Mouse (Mus musculus): ENCODE measurements at regions not wholly inside any gene's neighbourhood (a gene's known extent, or its start where the extent isn't known, plus 50 kb on each side); places are given as distances from the start of the nearest gene placed in this dataset.

GRCm38 (mm10) chr16:50762096-50762495, 171.1 kb upstream of the Ccdc54 start:
- no peak for DNase-seq

DNA sequence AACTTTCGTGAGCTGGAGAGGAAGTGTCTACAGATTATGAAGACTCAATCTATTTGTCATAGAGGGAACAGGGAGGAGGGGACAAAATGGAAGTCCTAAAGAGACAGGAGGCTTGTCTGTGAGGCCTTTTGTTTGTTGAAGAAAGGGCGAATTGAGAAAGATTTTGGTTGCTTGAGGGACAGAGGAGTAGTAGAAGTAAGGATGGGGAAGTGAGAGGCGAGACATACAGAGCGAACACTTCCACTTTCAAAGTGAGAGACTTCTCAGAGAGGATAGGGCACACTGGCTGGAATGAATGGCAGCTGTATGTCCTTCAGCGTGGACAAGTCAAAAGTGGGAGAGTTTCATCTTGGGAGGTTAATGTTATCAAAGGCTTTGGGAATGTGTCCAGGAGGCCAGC, 169.0 kb upstream of the Ccdc54 start:
- DNase-seq, result no peak

GRCm38 (mm10) chr16:50756696-50757095, 165.7 kb upstream of the Ccdc54 start:
- no peak for DNase-seq

- DNase-seq, result no peak
Observed at GRCm38 (mm10) chr16:50753612-50754389, 162.8 kb upstream of the Ccdc54 start.

GRCm38 (mm10) chr16:50753046-50753445, 162.1 kb upstream of the Ccdc54 start:
- no peak for DNase-seq

DNA sequence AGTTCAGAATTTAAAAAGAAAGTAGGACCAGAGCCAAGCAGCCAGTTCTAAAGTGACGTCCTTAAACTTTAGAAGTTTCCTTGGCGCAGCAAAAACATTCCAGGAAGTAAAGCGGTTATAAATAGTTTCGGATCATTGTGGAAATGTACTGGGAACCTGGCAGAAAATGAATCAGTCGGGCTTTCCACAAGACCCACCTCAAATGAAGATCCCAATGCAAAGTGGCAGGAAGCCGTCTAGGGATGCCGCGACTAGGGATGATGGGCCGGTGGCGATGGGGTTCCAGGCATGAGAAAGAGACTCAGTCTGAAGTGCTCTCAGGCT, 161.3 kb upstream of the Ccdc54 start:
- DNase-seq, result no peak

- no peak for DNase-seq
Observed at GRCm38 (mm10) chr16:50751495-50752276, 160.7 kb upstream of the Ccdc54 start.

GRCm38 (mm10) chr16:50747698-50748097, 156.7 kb upstream of the Ccdc54 start:
- DNase-seq, result no peak

DNA sequence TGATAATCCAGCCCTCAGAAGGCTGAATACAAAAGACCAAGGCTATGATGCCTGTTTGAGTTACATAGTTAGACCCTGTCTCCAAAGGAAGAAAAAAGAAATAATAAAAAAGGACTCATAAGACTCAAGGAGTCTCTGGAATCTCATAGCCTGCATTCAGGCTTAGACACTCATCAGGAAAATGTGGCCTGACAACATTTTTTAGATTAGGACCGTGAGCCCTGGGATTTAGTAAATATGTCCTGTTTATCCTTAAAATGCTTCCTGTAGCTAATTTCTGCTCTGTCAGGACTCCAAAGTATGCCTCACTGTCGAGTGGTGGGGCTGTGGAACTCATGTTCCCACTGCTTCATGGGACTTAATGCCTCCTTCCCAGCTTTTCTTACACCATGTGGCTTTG, 154.8 kb upstream of the Ccdc54 start:
- no peak for DNase-seq

GRCm38 (mm10) chr16:50737396-50737843, 146.5 kb upstream of the Ccdc54 start:
- DNase-seq, result peak; percentile 12

DNA sequence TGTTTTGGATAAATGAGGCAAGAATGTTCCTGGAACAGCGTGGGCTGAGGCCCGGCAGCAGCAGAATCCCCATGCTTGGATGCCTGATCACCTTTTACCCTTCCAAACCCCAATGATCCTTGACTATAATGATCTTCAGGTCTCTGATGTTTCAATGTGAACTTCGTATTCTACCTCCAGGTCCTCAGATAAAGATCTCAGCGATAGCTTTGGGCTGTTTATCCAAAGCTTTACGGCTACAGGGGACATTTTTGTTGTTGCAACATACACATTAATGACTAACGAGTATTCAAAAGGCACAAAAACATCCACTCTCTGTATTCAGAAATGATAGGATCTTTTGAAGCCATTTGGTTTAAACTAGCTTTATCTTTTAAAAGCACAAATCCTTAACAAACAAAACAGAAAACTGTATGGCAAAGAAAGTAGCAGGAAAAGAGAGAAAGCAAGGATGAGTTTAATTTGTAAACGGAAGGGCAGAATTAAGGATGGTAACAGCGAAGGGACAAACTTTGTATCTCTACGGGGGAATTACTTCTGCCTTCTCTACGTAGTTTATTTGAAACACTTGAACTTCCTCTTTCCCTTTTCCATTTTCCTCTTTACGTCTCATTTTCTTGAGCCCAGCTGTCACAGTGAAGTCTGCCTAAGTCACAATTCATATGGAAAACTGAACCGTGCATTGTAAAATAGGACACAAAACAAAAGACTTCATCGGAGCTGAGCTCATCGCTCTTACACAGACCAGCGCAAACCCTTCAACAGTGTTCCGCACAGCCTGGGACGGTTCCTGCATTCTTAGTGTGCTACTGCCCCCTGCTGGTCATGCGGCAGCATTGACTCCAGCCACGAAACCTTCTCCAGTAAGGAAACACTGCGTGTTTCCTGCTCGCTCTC, 145.4 kb upstream of the Ccdc54 start:
- peak; percentile 87 for DNase-seq

DNA sequence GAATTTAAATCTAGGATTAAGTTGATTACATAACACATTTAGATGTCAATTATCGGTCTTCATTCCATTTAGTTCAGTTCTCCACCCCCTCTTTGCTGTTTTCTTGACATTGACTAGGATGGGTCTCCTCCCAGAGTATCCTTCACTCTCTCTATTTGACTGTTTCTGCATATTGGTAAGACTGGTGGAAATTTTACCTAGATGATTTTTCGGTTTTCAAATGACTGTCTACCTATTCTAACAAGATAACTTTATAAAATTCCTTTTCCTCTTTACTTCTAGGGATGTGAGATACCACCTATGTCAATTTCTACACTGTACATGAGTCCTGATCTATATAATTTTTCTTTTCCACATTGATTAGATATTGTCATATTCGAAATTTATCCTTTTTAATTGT, 142.4 kb upstream of the Ccdc54 start:
- no peak for DNase-seq

GRCm38 (mm10) chr16:50732082-50733006, 141.4 kb upstream of the Ccdc54 start:
- peak; percentile 90 for DNase-seq

GRCm38 (mm10) chr16:50729341-50729740, 138.4 kb upstream of the Ccdc54 start:
- no peak for DNase-seq

- no peak for DNase-seq
Observed at GRCm38 (mm10) chr16:50723144-50723543, 132.2 kb upstream of the Ccdc54 start.

DNA sequence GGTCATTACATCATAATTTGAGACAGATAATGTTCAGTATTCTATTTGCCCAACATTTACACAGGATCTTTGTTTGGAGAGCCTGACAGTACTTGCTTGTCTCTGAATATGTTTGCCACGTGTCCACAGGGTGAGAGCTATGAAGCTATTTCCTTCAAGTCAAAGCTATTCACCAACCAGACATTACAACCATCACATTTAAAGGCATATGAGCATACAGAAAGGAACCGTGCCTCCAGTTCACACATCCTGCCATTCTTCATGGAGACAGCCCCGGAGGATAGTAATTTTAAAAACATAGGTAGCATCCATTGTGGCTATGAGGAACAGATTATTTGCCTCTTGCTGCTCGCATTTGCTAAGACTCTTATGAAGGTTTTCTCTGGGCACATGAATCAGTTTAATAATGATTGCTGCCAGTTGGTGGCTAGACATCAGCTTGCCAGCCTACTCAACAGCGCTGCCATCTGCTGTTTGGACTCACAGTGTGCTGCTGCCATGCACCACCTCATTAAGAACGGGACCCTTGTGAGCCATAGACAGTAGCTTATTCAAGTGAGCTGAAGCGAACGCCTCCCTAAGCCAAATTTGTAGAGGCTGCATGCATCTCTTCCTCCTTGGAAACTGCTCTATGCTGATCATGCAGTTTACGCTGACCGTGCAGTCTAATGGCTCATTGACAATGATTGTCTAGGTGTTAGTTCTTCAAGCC, 126.5 kb upstream of the Ccdc54 start:
- peak; percentile 92 for DNase-seq

DNA sequence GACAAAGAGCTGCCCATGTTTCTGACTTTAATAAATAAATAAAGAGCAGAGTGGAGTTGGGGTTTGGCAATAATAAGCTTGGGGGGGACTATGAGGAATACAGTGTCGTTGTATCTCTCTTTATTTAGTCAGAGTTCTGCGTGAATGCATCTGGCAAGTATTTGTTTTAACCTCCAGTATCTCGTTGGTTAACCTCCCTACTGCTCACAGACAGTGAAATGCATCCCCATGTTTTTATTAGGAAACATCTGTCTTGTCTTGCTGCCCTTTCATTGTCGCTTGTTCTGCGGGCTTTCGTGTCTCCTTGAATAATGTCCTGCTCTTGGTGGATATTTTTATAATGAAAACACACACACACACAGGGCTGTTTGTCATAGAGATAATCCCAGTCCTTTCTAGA, 118.8 kb upstream of the Ccdc54 start:
- no peak for DNase-seq

DNA sequence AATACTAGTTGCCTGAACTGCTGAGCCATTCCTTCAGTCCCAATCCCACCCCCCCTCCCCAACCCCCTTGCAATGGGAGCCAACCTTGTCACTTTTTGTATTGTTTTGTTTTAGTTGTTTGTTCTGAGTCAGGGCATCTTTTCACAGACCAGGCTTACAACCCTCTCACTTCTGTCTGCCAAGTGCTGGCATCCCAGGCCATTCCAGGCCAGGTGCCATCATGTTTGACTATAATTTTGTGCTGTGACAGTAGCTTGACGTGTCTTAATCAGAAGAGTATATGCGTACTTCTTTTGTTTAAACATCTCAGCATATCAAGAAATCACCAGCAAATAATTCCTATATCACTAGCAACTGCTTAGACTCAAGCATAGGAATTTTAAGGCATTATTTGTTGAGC, 117.0 kb upstream of the Ccdc54 start:
- DNase-seq, result no peak

DNA sequence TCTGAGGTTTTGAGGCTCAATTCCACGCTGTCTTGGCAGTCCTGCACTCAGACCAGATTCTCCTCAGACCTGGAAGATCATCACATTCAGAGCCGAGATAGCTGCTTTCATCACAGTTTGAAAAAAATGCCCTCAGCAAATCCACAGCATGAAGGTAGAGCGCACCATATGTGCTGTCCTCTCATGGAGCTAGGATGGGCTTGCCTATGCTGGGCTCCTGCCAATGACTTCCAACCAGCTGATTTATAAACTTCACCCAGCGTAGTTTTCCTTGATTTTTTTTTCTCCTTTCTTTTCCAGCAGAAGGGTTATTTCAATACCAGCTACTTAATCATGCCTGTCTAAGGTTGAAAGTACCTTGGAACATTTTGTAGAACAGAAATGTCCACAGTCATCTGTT, 115.0 kb upstream of the Ccdc54 start:
- no peak for DNase-seq

GRCm38 (mm10) chr16:50700811-50701517, 110.0 kb upstream of the Ccdc54 start:
- DNase-seq, result no peak

DNA sequence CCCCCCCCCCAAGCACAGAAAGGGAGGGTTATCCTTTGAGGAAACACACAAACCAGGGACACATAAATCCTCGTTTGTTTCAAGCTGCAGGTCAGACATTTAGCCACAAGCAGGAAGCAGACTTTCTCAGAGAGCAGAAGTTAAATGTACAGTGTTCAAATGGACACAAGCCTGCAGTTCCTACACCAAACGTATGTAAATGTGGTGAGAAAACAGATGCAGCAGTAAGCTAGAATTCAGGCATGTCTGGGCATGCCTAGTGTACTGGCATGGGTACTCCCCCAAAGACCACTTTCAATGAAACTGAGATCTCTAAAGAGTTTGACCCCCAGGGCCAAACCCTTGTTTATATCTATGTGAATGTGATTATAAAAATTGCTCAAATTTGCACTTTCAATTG, 109.2 kb upstream of the Ccdc54 start:
- DNase-seq, result no peak

Data from layer of hippocampus, adult 9-11 months (tissue).